Mouse (Mus musculus): ENCODE results near the gene Slc30a4. TPM values are rescaled to one million over a fixed set of nuclear protein-coding genes. Genes with fewer than 3 reads are reported as not detected.
A peak's percentile ranks its signal among the peaks of the same experiment; 100 is the strongest.

Gene Slc30a4
- polyA plus RNA-seq, 1 experiment, result 6.2 TPM

GRCm38 (mm10) chr2:122665253-122665972, 37.0 kb downstream of the Slc30a4 start:
- DNase-seq, result no peak
- 48% methylated on average over 6 of the region's 6 CpGs for WGBS
- H3K27me3 ChIP-seq (replicated peaks; ENCODE audit: control insufficient read depth, insufficient read depth, low read length), result no peaks in the 10 kb centered on the region

GRCm38 (mm10) chr2:122659825-122660224, 42.6 kb downstream of the Slc30a4 start:
- Histone ChIP-seq H3K27me3 (replicated peaks; ENCODE audit: control insufficient read depth, insufficient read depth, low read length) (no peaks in the 10 kb centered on the region), H3K27ac (ENCODE audit: insufficient read depth, low read depth, low read length) (no peak overlapping the region), H3K4me3 (ENCODE audit: insufficient read depth, low read depth, low read length) (no peak overlapping the region), H3K4me1 (ENCODE audit: control insufficient read depth, insufficient read depth, low read length) (no peaks in the 10 kb centered on the region), H3K36me3 (ENCODE audit: control insufficient read depth, insufficient read depth, low read length) (no peaks in the 10 kb centered on the region)
- TF ChIP-seq CTCF (conservative IDR thresholded peaks at IDR 0.05; ENCODE audit: insufficient read depth, insufficient read length, low read depth, low read length), result no peak
- no peak for TF ChIP-seq POLR2A (IDR thresholded peaks at IDR 0.05; ENCODE audit: low read depth, low read length)
- no peak for DNase-seq
- WGBS, result 85% methylated on average over 7 of the region's 7 CpGs

More at GRCm38 (mm10) chr2:122665253-122665972, 37.0 kb downstream of the Slc30a4 start:
- TF ChIP-seq POLR2A (IDR thresholded peaks at IDR 0.05; ENCODE audit: low read depth, low read length) (no peak), CTCF (conservative IDR thresholded peaks at IDR 0.05; ENCODE audit: insufficient read depth, insufficient read length, low read depth, low read length) (no peak)
- H3K27ac ChIP-seq (ENCODE audit: insufficient read depth, low read depth, low read length), result no peak overlapping the region
- H3K4me1 ChIP-seq (ENCODE audit: control insufficient read depth, insufficient read depth, low read length), result no peaks in the 10 kb centered on the region
- no peak overlapping the region for H3K4me3 ChIP-seq (ENCODE audit: insufficient read depth, low read depth, low read length)
- no peaks in the 10 kb centered on the region for H3K36me3 ChIP-seq (ENCODE audit: control insufficient read depth, insufficient read depth, low read length)

DNA sequence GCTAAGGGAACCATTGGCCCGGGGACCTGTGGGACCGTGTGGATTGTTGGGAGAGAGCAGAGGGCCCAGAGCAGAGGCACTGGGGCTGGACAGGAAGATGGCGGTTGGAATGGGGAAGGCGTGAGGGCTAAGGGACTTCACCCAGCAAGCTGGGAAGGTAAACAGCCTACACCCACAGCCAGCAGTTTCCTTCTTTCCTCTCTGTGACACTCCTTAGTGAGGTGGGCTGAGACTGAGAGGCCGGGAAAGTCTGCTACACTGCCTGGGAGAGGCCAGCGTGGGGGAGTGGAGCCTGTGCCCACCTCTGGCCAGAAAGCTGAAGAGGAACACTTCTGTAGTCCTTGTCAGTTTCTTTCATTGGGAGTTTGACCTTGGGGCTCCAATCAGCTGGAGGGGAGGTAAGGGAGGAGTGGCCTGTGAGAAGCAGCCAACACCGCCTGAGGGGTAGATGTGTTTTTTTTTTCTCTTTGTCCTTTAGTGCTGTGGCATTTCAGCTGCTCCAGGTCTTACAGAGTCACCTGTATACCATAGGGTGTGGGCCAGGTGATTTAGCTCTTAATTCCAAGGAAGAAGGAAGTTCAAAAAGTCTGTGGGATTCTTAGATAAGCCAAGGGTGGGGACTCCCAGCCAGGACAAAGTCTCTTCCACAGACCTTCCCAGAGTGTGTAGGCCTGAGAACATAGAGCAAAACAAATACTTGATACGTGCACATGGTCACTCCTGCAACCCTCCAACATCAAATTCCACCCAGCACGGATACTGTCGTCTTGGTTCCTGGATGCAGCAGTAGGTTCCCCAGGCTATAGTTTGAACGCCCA, 44.5 kb downstream of the Slc30a4 start:
- H3K27me3 ChIP-seq (replicated peaks; ENCODE audit: control insufficient read depth, insufficient read depth, low read length), result no peaks in the 10 kb centered on the region
- H3K27ac ChIP-seq (ENCODE audit: insufficient read depth, low read depth, low read length), result no peak overlapping the region
- no peak overlapping the region for H3K4me3 ChIP-seq (ENCODE audit: insufficient read depth, low read depth, low read length)
- no peak for DNase-seq
- TF ChIP-seq CTCF (conservative IDR thresholded peaks at IDR 0.05; ENCODE audit: insufficient read depth, insufficient read length, low read depth, low read length), result no peak
- no peak for TF ChIP-seq POLR2A (IDR thresholded peaks at IDR 0.05; ENCODE audit: low read depth, low read length)
- 86% methylated on average over 11 of the region's 11 CpGs for WGBS
- H3K4me1 ChIP-seq (ENCODE audit: control insufficient read depth, insufficient read depth, low read length), result no peaks in the 10 kb centered on the region
- H3K36me3 ChIP-seq (ENCODE audit: control insufficient read depth, insufficient read depth, low read length), result no peaks in the 10 kb centered on the region

GRCm38 (mm10) chr2:122656767-122657166, 45.7 kb downstream of the Slc30a4 start:
- no peak overlapping the region for H3K27ac ChIP-seq (ENCODE audit: insufficient read depth, low read depth, low read length)
- H3K36me3 ChIP-seq (ENCODE audit: control insufficient read depth, insufficient read depth, low read length), result no peaks in the 10 kb centered on the region
- DNase-seq, result no peak
- no peaks in the 10 kb centered on the region for H3K4me1 ChIP-seq (ENCODE audit: control insufficient read depth, insufficient read depth, low read length)
- 84% methylated on average over 9 of the region's 9 CpGs for WGBS
- H3K27me3 ChIP-seq (replicated peaks; ENCODE audit: control insufficient read depth, insufficient read depth, low read length), result no peaks in the 10 kb centered on the region
- TF ChIP-seq CTCF (conservative IDR thresholded peaks at IDR 0.05; ENCODE audit: insufficient read depth, insufficient read length, low read depth, low read length) (no peak), POLR2A (IDR thresholded peaks at IDR 0.05; ENCODE audit: low read depth, low read length) (no peak)
- H3K4me3 ChIP-seq (ENCODE audit: insufficient read depth, low read depth, low read length), result no peak overlapping the region

- TF ChIP-seq POLR2A (IDR thresholded peaks at IDR 0.05; ENCODE audit: low read depth, low read length) (no peak), CTCF (conservative IDR thresholded peaks at IDR 0.05; ENCODE audit: insufficient read depth, insufficient read length, low read depth, low read length) (no peak)
- DNase-seq, result no peak
- no peaks in the 10 kb centered on the region for H3K27me3 ChIP-seq (replicated peaks; ENCODE audit: control insufficient read depth, insufficient read depth, low read length)
- H3K4me1 ChIP-seq (ENCODE audit: control insufficient read depth, insufficient read depth, low read length), result no peaks in the 10 kb centered on the region
- H3K4me3 ChIP-seq (ENCODE audit: insufficient read depth, low read depth, low read length), result no peak overlapping the region
- no peaks in the 10 kb centered on the region for H3K36me3 ChIP-seq (ENCODE audit: control insufficient read depth, insufficient read depth, low read length)
- no peak overlapping the region for H3K27ac ChIP-seq (ENCODE audit: insufficient read depth, low read depth, low read length)
- 45% methylated on average over 2 of the region's 2 CpGs for whole genome bisulfite sequencing
Observed at GRCm38 (mm10) chr2:122656052-122656451, 46.4 kb downstream of the Slc30a4 start.

DNA sequence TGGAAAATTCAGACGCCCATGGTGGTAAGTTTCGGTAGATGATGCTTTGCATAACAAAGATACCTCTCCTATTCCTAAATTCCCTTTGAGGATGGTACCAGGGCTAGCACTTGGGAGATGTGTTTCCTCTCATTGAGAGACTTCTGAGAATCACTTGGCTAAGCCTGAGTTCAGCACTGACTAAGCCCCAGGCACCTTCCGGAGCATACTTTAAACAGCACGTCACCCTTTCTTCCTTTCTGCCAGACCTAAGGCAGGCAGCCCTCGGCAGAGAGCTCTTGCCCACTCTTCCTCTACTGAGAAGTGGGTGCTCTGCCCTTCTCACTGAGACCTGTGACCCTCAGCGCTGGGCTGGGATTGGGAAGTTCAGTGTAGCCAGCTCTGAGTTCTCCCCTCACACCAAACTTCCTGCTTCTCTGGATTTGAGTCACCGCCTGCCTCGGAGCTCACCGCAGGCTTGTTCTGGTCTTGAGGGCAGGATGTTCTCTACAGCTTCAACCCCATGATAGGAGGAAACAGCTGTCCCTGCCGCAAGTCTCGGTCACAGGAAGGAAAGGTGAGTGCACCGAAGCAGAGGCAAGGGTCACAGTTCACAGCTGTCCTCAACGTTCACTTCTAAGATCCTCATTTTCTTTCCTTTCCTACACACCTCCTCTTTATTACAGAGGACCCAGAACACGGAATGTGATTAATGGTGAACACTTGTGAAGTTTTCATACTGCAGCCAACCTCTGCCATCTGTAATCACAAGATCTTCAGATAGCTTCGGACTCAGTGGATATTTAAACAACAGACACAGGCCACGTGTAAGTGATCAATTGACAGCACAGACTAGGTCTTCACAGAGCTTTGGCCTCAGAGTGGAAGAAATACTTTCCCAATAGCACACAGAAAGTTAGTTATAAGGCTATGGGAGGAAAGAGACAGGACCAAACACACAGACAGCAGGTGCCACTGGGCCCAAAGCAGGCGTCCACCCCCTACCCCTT, 50.1 kb downstream of the Slc30a4 start:
- Histone ChIP-seq H3K4me3 (ENCODE audit: insufficient read depth, low read depth, low read length) (no peak overlapping the region), H3K27ac (ENCODE audit: insufficient read depth, low read depth, low read length) (peak overlapping the region; percentile 53; the same call in 1 of the 2 replicates), H3K27me3 (replicated peaks; ENCODE audit: control insufficient read depth, insufficient read depth, low read length) (no peaks in the 10 kb centered on the region), H3K36me3 (ENCODE audit: control insufficient read depth, insufficient read depth, low read length) (no peaks in the 10 kb centered on the region), H3K4me1 (ENCODE audit: control insufficient read depth, insufficient read depth, low read length) (no peaks in the 10 kb centered on the region)
- WGBS, result 47% methylated on average over 17 of the region's 17 CpGs
- TF ChIP-seq CTCF (conservative IDR thresholded peaks at IDR 0.05; ENCODE audit: insufficient read depth, insufficient read length, low read depth, low read length), result no peak
- TF ChIP-seq POLR2A (IDR thresholded peaks at IDR 0.05; ENCODE audit: low read depth, low read length), result no peak
- peak; percentile 52 for DNase-seq

Measured in kidney, adult 2 months (tissue).